Mouse (Mus musculus): ENCODE measurements at regions not wholly inside any gene's neighbourhood (a gene's known extent, or its start where the extent isn't known, plus 50 kb on each side); places are given as distances from the start of the nearest gene placed in this dataset.

GRCm38 (mm10) chr3:9066374-9066773, 543.5 kb downstream of the Zfp704 start:
- no peak for TF ChIP-seq CTCF (IDR thresholded peaks at IDR 0.05)
- TF ChIP-seq EP300 (IDR thresholded peaks at IDR 0.05) = no peak
